ENCODE assay signal across 20 mouse cellular contexts in the genomic region with DNA sequence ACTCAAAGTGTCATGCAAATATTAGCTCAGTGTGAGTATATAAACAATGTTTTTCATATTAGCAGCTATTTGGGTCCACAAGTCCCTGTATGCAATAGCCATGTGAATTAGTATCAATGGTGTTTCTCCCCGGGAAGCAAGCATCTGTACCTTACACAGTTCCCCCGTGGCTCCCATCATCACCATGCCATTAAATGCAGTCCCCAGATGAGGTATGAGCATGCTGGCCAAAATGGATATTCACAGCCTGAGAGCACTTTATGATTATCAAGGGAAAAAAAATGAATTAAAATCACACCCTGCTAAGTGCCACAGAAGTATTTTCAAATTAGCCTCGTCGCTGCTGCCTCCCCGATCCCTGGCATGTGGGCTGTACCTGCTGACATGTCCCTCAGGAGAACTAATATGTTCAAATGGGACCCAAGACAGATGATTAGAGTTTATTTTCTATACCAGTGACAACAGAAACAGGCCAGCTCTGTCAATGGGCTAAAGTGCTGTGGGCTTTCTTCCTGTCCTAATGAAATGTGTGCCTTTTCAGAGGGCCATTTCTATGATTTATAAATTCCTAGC.
"Had no signal": no experiment of that assay in that cellular context is flagged by ENCODE, and none has a peak within 500 bp of the region (broad histone marks: within the 10 kb centered on the region; RNA-seq: fewer than 3 reads in every experiment).

No protein-coding gene starts in this region.

- ATAC-seq: liver, embryonic 12.5 days; lung, postnatal 0 days; midbrain, embryonic 13.5 days; midbrain, embryonic 15.5 days had no signal

- H3K27me3 ChIP-seq: liver, embryonic 12.5 days; lung, embryonic 15.5 days; megakaryocyte, embryonic 14.5 days; midbrain, embryonic 13.5 days; midbrain, embryonic 15.5 days had no signal

- H3K4me1 ChIP-seq: liver, embryonic 12.5 days; lung, embryonic 15.5 days; megakaryocyte, embryonic 14.5 days; midbrain, embryonic 13.5 days; midbrain, embryonic 15.5 days had no signal

- DNase-seq: lung, adult 2 months; lung, postnatal 14 days; lung, postnatal 36 days; retina, postnatal 1 day; right cerebral cortex, adult 18-20 months; right cerebral cortex, postnatal 25 days; right cerebral cortex, postnatal 4 days; spleen, adult 18-20 months; thymus, adult 18-20 months; thymus, postnatal 14 days; thymus, postnatal 36 days had no signal

- H3K9me3 ChIP-seq: liver, embryonic 12.5 days; lung, embryonic 15.5 days; megakaryocyte, embryonic 14.5 days; midbrain, embryonic 13.5 days; midbrain, embryonic 15.5 days had no signal

- H3K9ac ChIP-seq: liver, embryonic 12.5 days; liver, embryonic 14.5 days; lung, embryonic 15.5 days; midbrain, embryonic 13.5 days; midbrain, embryonic 15.5 days had no signal

- H3K27ac ChIP-seq: liver, embryonic 12.5 days; liver, embryonic 14.5 days; lung, embryonic 15.5 days; macrophage; midbrain, embryonic 13.5 days; midbrain, embryonic 15.5 days had no signal

- H3K4me2 ChIP-seq: liver, embryonic 12.5 days; lung, embryonic 15.5 days; midbrain, embryonic 11.5 days; midbrain, embryonic 13.5 days; midbrain, embryonic 15.5 days had no signal

- H3K4me3 ChIP-seq: liver, embryonic 12.5 days; lung, embryonic 15.5 days; megakaryocyte, embryonic 14.5 days; midbrain, embryonic 13.5 days; midbrain, embryonic 15.5 days had no signal

- H3K36me3 ChIP-seq: liver, embryonic 12.5 days; lung, embryonic 15.5 days; midbrain, embryonic 13.5 days; midbrain, embryonic 15.5 days had no signal
